Mouse (Mus musculus) ES-E14 (cell line): Measurements from ENCODE around the gene Tor3a.

Experiments
- MAFK ChIP-seq: IDR thresholded peaks from 2 replicates; pipeline ENCODE4 v1.6.1; 2014; ENCODE audit warnings: mild to moderate bottlenecking, low read depth, low read length, inconsistent platforms; ENCODE audit not compliant: insufficient read depth
- ZC3H11A ChIP-seq: IDR thresholded peaks from 2 replicates; pipeline ENCODE4 v1.6.1; 2012; ENCODE audit warnings: low read depth, mild to moderate bottlenecking, inconsistent platforms, low read length, borderline replicate concordance

- no peak for TF ChIP-seq MAFK
- no peak for TF ChIP-seq ZC3H11A
Measured at GRCm38 (mm10) chr1:156669208-156669983, 4.8 kb downstream of the Tor3a start.
